Mouse (Mus musculus) kidney, adult 2 months (tissue): ENCODE measurements around the gene Prkar1a.

Experiments used
- CTCF ChIP-seq: fragments of 200-500 bp; conservative IDR thresholded peaks from 2 replicates; pipeline ENCODE4 v1.5.1; 2011; ENCODE audit warnings: low read depth, mild to moderate bottlenecking, control low read depth, low read length, moderate library complexity, mixed read lengths; ENCODE audit not compliant: insufficient read depth, insufficient read length
- POLR2A ChIP-seq: fragments of 200-500 bp; IDR thresholded peaks from one replicate; pipeline ENCODE4 v1.6.1; 2011; ENCODE audit warnings: low read depth, low read length, control low read depth

DNA sequence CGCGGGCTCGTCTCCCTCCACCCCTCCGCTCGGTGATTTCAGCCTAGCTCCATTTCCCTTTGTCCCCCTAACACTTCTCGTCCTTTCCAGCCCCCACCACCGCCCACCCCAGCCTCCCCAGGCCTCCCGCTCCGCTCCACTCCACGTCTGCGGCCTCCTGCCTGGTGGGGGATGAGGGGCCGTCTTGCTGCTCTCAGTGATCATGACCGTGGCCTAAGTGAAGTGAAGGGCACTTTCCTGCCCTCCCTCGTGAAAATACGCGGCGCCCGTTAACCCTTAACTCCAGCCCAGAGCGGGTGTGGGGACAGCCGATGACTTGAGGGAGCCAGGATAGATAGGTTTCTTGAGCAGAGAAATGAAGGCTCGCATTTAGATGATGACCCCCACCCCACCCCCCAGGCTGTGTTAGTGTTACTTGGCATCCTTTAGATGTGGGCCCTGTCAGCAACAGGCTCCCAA lies 2.4 kb downstream of the Prkar1a start:
- TF ChIP-seq CTCF (no peak), POLR2A (no peak)
